Mouse (Mus musculus) R1 (cell line): ENCODE results near the gene Olfr310.

ENCODE experiments used
- DNase-seq: peaks from one replicate; pipeline ENCODE4 v3.0.0-alpha.2; 2018; ENCODE audit warnings: low read depth, low spot score

The Olfr310 gene

GRCm38 (mm10) chr7:86277072-86277471, at the start of gene Olfr310:
Olfr310 (minus strand) TSS chr7:86277172.
- DNase-seq = no peak

GRCm38 (mm10) chr7:86325530-86325929, 48.6 kb upstream of the Olfr310 start, which contains the start of gene Olfr308:
Olfr308 (minus strand) TSS chr7:86325630.
- no peak for DNase-seq

GRCm38 (mm10) chr7:86321323-86321722, 44.4 kb upstream of the Olfr310 start:
- no peak for DNase-seq

- DNase-seq = no peak
Observed at GRCm38 (mm10) chr7:86313608-86314007, 36.6 kb upstream of the Olfr310 start, which contains the start of gene Olfr309. Olfr309 (minus strand) TSS chr7:86313708.

GRCm38 (mm10) chr7:86246208-86246607, 30.8 kb downstream of the Olfr310 start, which contains the start of gene Vmn2r76:
Vmn2r76 (minus strand) TSS chr7:86246308.
- no peak for DNase-seq
